Mouse (Mus musculus) testis, adult 2 months (tissue): Measurements from ENCODE around the gene Atp9a.

Source experiments
- CTCF ChIP-seq: fragments of 200-500 bp; IDR thresholded peaks from 2 replicates; pipeline ENCODE4 v1.5.1; 2012; ENCODE audit warnings: low read depth, mild to moderate bottlenecking, inconsistent platforms, low read length, moderate library complexity; ENCODE audit not compliant: control insufficient read depth, insufficient read depth, insufficient replicate concordance
- POLR2A ChIP-seq: fragments of 200-500 bp; IDR thresholded peaks from 2 replicates; pipeline ENCODE4 v1.6.1; 2012; ENCODE audit warnings: low read depth, mild to moderate bottlenecking, inconsistent platforms, low read length, moderate library complexity; ENCODE audit not compliant: control insufficient read depth

GRCm38 (mm10) chr2:168780024-168780423, 37.8 kb upstream of the Atp9a start:
- TF ChIP-seq POLR2A: no peak
- TF ChIP-seq CTCF: no peak
